Mouse (Mus musculus) small intestine, adult 2 months (tissue): Measurements from ENCODE around the gene Mmp14. TPM values are rescaled to one million over a fixed set of nuclear protein-coding genes. Genes with fewer than 3 reads are reported as not detected.
A peak's percentile ranks its signal among the peaks of the same experiment; 100 is the strongest.

Experiments used
- H3K27ac ChIP-seq: fragments of 200-500 bp; 2 replicates; pipeline ENCODE4 v1.5.1; 2012; ENCODE audit warnings: low read depth, low read length, control low read depth, inconsistent platforms; ENCODE audit not compliant: insufficient read depth
- H3K27me3 ChIP-seq: fragments of 200-500 bp; 2 replicates; pipeline ENCODE4 v1.6.1; 2012; ENCODE audit warnings: mild to moderate bottlenecking, moderate library complexity, low read length, inconsistent platforms; ENCODE audit not compliant: control insufficient read depth, insufficient read depth
- H3K36me3 ChIP-seq: fragments of 200-500 bp; 2 replicates; pipeline ENCODE4 v1.6.1; 2012; ENCODE audit warnings: mild to moderate bottlenecking, low read length, control low read depth, inconsistent platforms; ENCODE audit not compliant: control insufficient read depth, insufficient read depth
- H3K4me1 ChIP-seq: fragments of 200-500 bp; 2 replicates; pipeline ENCODE4 v1.6.1; 2012; ENCODE audit warnings: low read length, inconsistent platforms, mixed read lengths; ENCODE audit not compliant: control insufficient read depth, insufficient read depth, insufficient read length
- H3K4me3 ChIP-seq: fragments of 200-500 bp; 2 replicates; pipeline ENCODE4 v1.5.1; 2012; ENCODE audit warnings: low read depth, mild to moderate bottlenecking, control low read depth, inconsistent platforms, low read length, moderate library complexity
- CTCF ChIP-seq: fragments of 200-500 bp; IDR thresholded peaks from 2 replicates; pipeline ENCODE4 v1.5.1; 2012; ENCODE audit warnings: low read depth, mild to moderate bottlenecking, control low read depth, inconsistent platforms, low read length, moderate library complexity, mixed read lengths; ENCODE audit not compliant: insufficient replicate concordance, insufficient read length; ENCODE audit errors: extremely low read depth
- POLR2A ChIP-seq: fragments of 200-500 bp; IDR thresholded peaks from 2 replicates; pipeline ENCODE4 v1.6.1; 2012; ENCODE audit warnings: low read depth, mild to moderate bottlenecking, control low read depth, inconsistent platforms, low read length, moderate library complexity
- WGBS: fragments of 180-500 bp; shearing (Covaris S2); methylation state at CpG from one replicate; pipeline ENCODE4 v1.1.7; 2018; 5-methylcytosine and 5-hydroxymethylcytosine counted together
- polyA plus RNA-seq: library from polyadenylated mRNA; depleted of rRNA; stranded (reverse); fragments of >200 nt; gene quantifications from 2 replicates; pipeline ENCODE4 v1.2.3, GENCODE M21; 2012; rRNA removed

The Mmp14 gene
- polyA plus RNA-seq: 59.9 and 66.0 TPM in 2 replicates

DNA sequence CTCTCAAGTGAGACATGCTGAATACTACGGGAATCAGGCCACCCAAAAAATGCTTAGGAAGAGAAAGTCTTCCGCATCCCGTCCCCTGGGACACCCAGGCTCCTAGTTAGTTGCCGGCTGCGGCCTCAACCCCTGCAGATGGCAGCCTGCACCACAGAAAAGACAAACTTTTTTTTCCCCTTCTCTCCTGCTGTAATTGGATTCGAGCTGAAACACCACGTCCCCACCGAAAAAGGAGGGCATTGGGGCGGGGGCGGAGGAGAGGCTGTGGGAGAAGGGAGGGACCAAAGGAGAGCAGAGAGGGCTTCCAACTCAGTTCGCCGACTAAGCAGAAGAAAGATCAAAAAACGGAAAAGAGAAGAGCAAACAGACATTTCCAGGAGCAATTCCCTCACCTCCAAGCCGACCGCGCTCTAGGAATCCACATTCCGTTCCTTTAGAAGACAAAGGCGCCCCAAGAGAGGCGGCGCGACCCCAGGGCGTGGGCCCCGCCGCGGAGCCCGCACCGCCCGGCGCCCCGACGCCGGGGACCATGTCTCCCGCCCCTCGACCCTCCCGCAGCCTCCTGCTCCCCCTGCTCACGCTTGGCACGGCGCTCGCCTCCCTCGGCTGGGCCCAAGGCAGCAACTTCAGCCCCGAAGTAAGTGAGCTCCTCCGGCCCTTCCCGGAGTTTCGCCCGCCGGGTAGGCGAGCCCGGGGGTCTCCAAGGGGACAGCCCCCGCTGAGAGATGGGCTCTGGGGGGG, at the start of gene Mmp14:
Mmp14 (plus strand) TSS at position 279 of the 744 bp plus-strand sequence.
- Histone ChIP-seq H3K27ac (peak within 1 kb of the TSS; percentile 83), H3K4me3 (peak within 1 kb of the TSS; percentile 80), H3K4me1 (peaks cover 13% of the 10 kb centered on the region), H3K27me3 (no peaks in the 10 kb centered on the region; the same call in 1 of the 2 replicates), H3K36me3 (peaks cover 5% of the 10 kb centered on the region; the same call in 1 of the 2 replicates)
- WGBS: 1% methylated on average over 49 of the region's 49 CpGs
- TF ChIP-seq POLR2A (peak; percentile 21; the same call in 1 of the 2 replicates), CTCF (no peak; the same call in 1 of the 2 replicates)

DNA sequence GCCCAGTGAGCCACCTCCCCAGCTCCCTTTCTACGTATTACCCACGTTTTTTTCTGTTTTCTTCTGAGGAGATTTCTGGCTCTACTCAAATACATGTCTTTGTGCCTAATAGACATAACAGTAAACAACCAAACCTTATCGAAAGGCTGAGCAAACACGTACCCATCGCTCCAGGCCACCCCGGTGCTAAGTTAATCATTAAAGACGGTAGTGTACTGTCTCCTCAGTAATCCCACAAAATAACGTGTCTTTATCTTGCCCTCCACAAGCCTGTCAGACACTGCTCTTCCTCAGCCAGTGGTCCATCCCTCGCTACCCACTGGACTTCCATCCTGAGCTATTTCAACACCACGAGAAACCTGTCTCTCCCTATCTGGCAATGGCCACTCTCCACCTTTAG, 49.6 kb upstream of the Mmp14 start:
- no peaks in the 10 kb centered on the region for H3K27me3 ChIP-seq
- no peak overlapping the region for H3K4me3 ChIP-seq
- peak overlapping the region; percentile 93 for H3K27ac ChIP-seq
- TF ChIP-seq POLR2A: no peak
- TF ChIP-seq CTCF: no peak
- H3K4me1 ChIP-seq: peaks cover 42% of the 10 kb centered on the region; the same call in 1 of the 2 replicates
- WGBS: 31% methylated on average over 10 of the region's 10 CpGs
- peaks cover 15% of the 10 kb centered on the region for H3K36me3 ChIP-seq

DNA sequence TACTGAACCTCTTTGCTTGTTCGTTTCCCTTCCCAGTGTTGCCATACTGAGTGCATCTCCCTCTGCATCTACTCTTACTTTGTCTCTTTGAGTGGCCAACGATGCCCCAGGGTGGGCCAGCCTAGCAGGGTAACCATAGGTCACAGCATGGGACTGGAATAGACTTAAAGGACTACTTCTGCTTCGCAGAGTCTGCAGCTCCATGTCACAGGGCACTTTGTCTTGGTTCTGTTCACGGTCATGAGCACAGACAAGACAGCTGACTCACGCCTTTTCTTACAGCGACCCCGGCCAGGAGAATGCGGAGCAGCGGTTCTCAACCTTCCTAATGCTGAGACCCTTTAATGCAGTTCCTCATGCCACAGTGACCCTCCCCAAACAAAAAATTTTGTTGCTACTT, 48.8 kb upstream of the Mmp14 start:
- 56% methylated on average over 9 of the region's 9 CpGs for WGBS
- no peak for TF ChIP-seq POLR2A
- TF ChIP-seq CTCF: no peak
- Histone ChIP-seq H3K36me3 (peaks cover 14% of the 10 kb centered on the region), H3K4me3 (no peak overlapping the region), H3K27ac (peak overlapping the region; percentile 93), H3K27me3 (no peaks in the 10 kb centered on the region), H3K4me1 (peaks cover 44% of the 10 kb centered on the region; the same call in 1 of the 2 replicates)

DNA sequence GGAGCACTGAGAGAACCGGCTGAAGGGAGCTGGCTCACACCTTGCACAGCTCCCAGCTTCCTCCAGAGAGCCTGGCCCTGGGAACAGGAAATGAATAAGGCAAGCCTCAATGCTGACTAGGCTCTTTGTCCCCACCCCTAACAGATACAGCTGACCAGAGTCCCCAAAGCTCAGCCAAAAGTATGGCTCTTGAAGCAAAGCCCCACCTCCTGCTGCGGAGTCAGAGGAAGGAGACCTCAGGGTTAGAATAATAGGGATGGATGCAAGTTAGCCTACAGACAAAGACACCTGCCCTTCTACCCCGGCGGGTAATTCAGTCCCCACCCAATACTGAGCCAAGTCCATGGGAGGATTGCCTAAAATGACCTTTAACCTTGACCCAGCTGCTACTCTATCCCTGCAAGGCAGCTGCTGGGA, 48.0 kb upstream of the Mmp14 start:
- Histone ChIP-seq H3K36me3 (peaks cover 9% of the 10 kb centered on the region), H3K27ac (peak overlapping the region; percentile 93), H3K27me3 (no peaks in the 10 kb centered on the region), H3K4me1 (peaks cover 52% of the 10 kb centered on the region), H3K4me3 (peak overlapping the region; percentile 10; the same call in 1 of the 2 replicates)
- 13% methylated on average over 4 of the region's 4 CpGs for WGBS
- TF ChIP-seq POLR2A (peak; percentile 63; the same call in 1 of the 2 replicates), CTCF (no peak)

DNA sequence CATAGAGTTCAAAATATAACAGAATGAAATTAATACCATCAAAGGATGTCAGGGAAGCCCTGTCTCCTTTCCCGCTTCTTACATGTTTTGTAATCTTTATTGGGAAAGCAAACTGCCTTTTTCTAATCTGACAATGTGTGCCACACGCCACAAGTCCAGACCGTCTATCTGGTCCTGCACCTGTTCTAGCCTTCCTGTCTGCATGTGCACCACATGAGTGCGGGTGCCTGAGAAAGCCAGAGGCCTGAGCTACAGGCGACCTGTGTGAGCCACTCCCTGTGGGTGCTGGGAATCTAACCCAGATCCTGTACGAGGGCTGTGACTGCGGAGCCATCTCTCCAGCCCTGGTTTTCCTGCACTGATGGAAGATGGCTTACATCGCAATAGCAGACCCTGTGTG, 47.0 kb upstream of the Mmp14 start:
- TF ChIP-seq CTCF: no peak
- no peak for TF ChIP-seq POLR2A
- Histone ChIP-seq H3K27ac (peak overlapping the region; percentile 56), H3K36me3 (peaks cover 8% of the 10 kb centered on the region), H3K4me3 (no peak overlapping the region), H3K4me1 (peaks cover 52% of the 10 kb centered on the region), H3K27me3 (no peaks in the 10 kb centered on the region)
- 69% methylated on average over 8 of the region's 8 CpGs for WGBS

DNA sequence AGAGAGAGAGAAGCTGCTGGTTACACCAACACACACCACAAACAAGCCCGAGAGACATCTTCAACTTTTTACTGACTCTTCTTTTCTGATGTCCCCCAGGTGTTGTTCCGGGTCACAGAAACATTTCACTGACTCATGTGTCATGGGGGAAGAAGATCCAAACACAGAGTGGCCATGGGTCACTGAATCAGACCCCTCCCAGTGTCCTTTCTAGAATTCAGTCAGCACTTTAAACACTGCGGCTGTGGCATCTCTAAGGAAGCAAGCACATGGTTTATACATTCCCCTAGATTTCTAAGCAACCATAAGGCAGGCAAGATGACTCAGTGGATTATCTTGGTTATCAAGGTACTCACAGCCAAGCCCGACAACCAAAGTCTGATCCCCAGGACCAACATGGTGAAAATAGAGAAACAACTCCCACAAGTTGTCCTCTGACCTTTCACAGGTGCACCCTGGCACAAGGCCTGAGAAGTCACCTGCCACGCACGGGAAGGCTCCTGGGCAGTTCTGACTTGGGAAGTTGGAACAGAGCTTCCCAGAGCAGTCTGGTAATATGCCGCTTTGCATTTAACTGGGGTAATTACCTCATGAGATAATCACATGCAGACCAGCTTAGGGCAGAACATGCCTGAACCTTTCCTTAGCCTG, 45.3 kb upstream of the Mmp14 start:
- Histone ChIP-seq H3K27ac (peak overlapping the region; percentile 91), H3K4me1 (peaks cover 43% of the 10 kb centered on the region), H3K27me3 (no peaks in the 10 kb centered on the region), H3K36me3 (peaks cover 9% of the 10 kb centered on the region), H3K4me3 (no peak overlapping the region)
- TF ChIP-seq CTCF (no peak), POLR2A (no peak)
- 38% methylated on average over 7 of the region's 7 CpGs for WGBS

DNA sequence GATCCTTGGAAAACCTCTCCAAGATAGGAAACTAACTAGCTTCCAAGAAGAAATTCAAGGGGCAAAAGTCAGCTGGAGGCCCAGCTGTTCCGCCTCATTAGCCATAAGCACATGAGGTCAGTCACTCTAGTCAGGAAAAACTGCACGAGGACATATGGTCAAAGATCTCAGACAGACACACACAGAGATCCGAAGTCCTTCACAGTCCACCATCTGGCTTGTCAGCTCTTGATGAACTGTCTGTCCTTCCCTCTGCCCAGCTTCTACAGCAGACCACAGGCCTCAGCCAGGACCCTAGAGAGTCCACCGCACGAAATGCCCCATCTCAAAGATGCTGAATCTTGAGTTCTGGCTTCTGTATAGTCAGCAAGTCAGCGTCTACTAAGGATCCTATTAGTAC, 43.9 kb upstream of the Mmp14 start:
- TF ChIP-seq POLR2A (no peak), CTCF (no peak)

More for the DNA sequence above, 43.9 kb upstream of the Mmp14 start:
- Histone ChIP-seq H3K36me3 (peaks cover 12% of the 10 kb centered on the region), H3K27ac (peak overlapping the region; percentile 91), H3K4me3 (no peak overlapping the region), H3K4me1 (peaks cover 33% of the 10 kb centered on the region), H3K27me3 (no peaks in the 10 kb centered on the region)
- WGBS: 49% methylated on average over 6 of the region's 6 CpGs
